Mouse (Mus musculus) Patski (cell line): ENCODE results near the gene Mpl. TPM values are rescaled to one million over a fixed set of nuclear protein-coding genes. Genes with fewer than 3 reads are reported as not detected.

Source experiments
- ATAC-seq: fragments of 100-300 bp; one replicate; pipeline ENCODE4 v1.8.0; 2021
- CTCF ChIA-PET: fragments of 350-600 bp; sonication (Branson Sonifier 250); formaldehyde crosslinking; loops from one replicate; lab custom pipeline; 2022; ENCODE audit warnings: inconsistent platforms; lab: Charles Lee
- POLR2A ChIA-PET: fragments of 350-600 bp; sonication (Branson Sonifier 250); formaldehyde crosslinking; loops from one replicate; lab custom pipeline; 2022; ENCODE audit warnings: antibody characterized with exemption, inconsistent platforms; lab: Charles Lee
- DNase-seq: peaks from one replicate; pipeline ENCODE4 v3.0.0-alpha.2; 2011; ENCODE audit warnings: low read depth, low spot score
- H3K27me3 ChIP-seq: fragments of 371-371 bp; one replicate; pipeline ENCODE4 v1.5.1; 2021
- CTCF ChIP-seq: fragments of 100-300 bp; IDR thresholded peaks from one replicate; pipeline ENCODE4 v1.5.1; 2021
- in situ Hi-C: fragments of 300-500 bp; cut with MboI; formaldehyde crosslinking; loops from 3 replicates; pipeline ENCODE4 v1.11.1; 2018; ENCODE audit warnings: low pct_unique_long_range_greater_than_20kb, mixed read lengths
- polyA plus RNA-seq: library from polyadenylated mRNA; unstranded; gene quantifications from one replicate; pipeline ENCODE4 v1.2.3, GENCODE M21; 2021

Mpl gene
- polyA plus RNA-seq, 1 experiment from 2014 or later, result not detected

DNA sequence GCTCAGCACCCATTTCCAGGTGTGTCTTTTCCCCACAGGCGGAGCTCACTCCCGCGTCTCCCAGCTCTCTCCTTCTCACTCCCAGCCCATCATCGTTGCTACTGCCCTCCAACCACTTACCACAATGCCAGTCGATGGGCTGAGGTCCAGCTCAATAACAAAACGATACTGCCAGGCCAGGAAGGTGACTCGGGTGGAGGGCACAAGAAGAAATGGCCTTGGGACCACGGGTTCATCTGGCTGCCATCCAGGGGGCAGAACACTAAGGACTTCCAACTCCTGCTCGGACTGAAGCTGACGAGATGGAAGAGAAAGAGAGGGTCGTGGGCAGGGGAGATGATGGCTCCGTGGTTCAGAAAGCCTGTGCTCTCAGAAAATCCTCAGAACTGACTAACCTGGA lies 54.6 kb downstream of the Mpl start:
- ATAC-seq, result no peak
- ChIA-PET CTCF (interaction anchor here (1.5 kb wide), 1 partner anchor 19 kb away, joined by 3 read pairs; no protein-coding TSS in a partner anchor), POLR2A (no interaction called here)
- no peaks in the 10 kb centered on the region for H3K27me3 ChIP-seq
- no peak for DNase-seq
- in situ Hi-C loops, result no loop called here
- TF ChIP-seq CTCF, result no peak

DNA sequence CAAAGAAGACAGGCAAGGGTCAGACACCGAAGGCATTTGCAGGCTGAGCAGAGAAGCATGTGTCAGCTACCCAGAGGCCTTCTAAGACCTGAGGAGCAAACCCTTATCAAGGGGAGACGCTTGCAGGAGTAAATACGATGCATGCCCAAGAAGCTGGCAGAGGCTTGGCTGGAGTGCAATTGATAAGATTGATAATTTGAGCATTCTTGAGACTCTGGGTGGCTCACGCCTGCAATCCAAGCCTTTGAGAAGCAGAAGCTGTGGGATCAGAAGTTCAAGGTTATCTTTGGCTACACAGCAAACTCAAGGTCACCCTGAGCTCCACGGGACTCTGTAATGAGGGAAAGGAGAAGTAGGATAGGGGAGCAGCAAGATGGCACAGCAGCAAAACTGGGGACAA lies 55.4 kb downstream of the Mpl start:
- TF ChIP-seq CTCF, result no peak
- H3K27me3 ChIP-seq, result no peaks in the 10 kb centered on the region
- POLR2A ChIA-PET, result no interaction called here
- DNase-seq, result no peak
- CTCF ChIA-PET, result interaction anchor here (1.5 kb wide), 2 partner anchors 12 to 20 kb away, joined by 3 to 4 read pairs; no protein-coding TSS in a partner anchor
- in situ Hi-C loops, result no loop called here
- no peak for ATAC-seq

DNA sequence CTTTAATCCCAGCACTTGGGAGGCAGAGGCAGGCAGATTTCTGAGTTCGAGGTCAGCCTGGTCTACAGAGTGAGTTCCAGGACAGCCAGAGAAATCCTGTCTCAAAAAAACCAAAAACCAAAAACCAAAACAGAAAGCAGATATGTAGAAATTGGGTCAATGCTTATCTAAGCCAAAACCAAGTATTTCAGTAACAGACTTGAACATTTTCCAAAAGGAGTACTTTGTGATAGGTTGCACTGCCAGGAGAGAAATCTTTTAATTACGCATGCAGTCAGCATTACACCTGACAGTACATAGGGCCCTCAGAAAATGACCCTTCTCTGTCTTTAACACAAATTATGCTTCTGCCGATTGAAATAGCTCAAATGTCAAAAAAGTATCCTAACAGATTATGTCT lies 55.9 kb downstream of the Mpl start:
- H3K27me3 ChIP-seq, result no peaks in the 10 kb centered on the region
- ATAC-seq, result no peak
- TF ChIP-seq CTCF, result no peak
- ChIA-PET POLR2A (no interaction called here), CTCF (interaction anchor here (1.5 kb wide), 2 partner anchors 11 to 20 kb away, joined by 3 to 4 read pairs; no protein-coding TSS in a partner anchor)
- in situ Hi-C loops, result no loop called here
- DNase-seq, result no peak

DNA sequence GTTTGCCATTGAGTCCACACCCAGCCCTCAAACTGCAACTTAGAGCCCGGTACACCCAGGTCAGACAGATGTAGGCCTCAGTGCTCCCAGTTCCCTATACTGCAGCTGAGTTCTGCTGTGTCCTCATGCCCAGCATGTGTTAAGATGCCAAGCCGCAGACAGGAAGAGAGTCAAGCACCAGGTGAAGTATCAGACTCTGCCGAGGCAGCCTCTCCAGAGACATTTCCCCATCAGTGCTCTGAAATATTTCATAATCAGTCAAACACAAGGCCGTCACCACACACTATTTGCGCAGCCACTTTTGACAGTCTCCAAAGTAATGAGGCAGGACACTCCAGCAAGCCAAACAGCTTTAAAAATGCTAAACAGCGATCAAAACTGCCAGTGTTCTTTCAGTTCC lies 58.9 kb downstream of the Mpl start:
- ChIA-PET POLR2A (no interaction called here), CTCF (no interaction called here)
- no peak for TF ChIP-seq CTCF
- H3K27me3 ChIP-seq, result no peaks in the 10 kb centered on the region
- in situ Hi-C loops, result no loop called here
- DNase-seq (no peak), ATAC-seq (no peak)

DNA sequence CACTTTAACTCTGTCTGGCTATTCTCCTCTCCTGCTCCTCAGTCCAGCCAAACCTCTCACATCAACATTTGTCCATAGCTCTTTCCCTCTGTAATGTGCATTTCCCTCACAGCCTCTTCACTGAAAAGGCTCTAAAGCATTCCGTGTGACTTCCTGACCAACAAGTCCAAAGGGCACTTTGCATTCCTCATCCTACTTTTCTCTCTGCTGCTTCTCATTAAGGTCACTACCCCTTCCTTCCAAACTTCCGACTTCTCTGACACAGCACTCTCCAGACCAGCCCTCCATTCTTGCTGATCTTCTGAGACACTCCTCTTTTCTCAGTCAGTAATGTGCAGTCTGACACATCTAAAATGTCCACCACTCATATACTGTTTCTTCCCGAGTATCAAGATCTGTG lies 60.9 kb downstream of the Mpl start:
- POLR2A ChIA-PET, result no interaction called here
- DNase-seq (no peak), ATAC-seq (no peak)
- CTCF ChIA-PET, result no interaction called here
- no peaks in the 10 kb centered on the region for H3K27me3 ChIP-seq
- no peak for TF ChIP-seq CTCF
- in situ Hi-C loops, result no loop called here

DNA sequence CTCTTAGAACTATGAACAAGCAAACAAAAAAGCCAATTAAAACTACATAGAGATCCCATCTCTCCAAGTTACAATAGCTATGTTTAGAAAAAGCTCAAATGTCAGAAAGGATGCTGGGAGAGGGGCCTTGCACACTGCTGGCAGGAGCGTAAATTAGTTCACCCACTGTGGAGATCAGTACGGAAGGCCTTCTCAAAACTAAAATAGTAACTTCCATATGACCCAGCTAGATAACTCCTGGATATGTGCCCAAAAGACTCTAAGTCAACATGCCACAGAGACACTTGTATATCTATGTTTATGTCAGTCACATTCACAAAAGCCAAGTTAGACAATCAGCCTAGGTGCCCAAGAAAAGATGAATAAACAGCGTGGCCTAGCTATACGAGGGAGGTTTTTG lies 62.0 kb downstream of the Mpl start:
- ChIA-PET POLR2A (no interaction called here), CTCF (no interaction called here)
- in situ Hi-C loops, result no loop called here
- TF ChIP-seq CTCF, result no peak
- no peak for ATAC-seq
- DNase-seq, result no peak
- no peaks in the 10 kb centered on the region for H3K27me3 ChIP-seq

DNA sequence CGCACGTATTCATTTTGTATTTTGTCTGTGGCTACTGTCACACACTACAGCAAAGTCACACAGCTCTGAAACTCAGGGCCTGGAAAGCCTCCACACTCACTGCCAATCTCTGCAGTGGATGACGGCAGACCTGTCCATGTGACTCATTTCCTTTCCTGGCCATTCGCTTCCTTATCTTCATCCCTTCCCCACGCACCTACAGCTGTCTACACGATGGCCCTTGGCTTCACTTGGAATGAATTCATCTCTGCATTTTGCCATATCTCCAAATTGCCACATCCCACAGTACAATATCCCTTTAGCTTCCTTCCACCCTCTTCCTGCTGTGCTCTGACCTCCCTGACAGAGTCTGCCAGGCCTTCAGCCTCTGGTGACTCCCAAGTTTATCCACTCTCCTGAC lies 62.8 kb downstream of the Mpl start:
- in situ Hi-C loops, result no loop called here
- no peak for ATAC-seq
- POLR2A ChIA-PET, result interaction anchor here (1.3 kb wide), 1 partner anchor 12 kb away, joined by 3 read pairs; no protein-coding TSS in a partner anchor

More for the DNA sequence above, 62.8 kb downstream of the Mpl start:
- H3K27me3 ChIP-seq, result no peaks in the 10 kb centered on the region
- no peak for TF ChIP-seq CTCF
- DNase-seq, result no peak
- CTCF ChIA-PET, result no interaction called here

Other genes starting within 250 kb of the Mpl start
- gene Ptprf, start 166.1 kb downstream of the Mpl start, polyA plus RNA-seq, result 5.9 TPM
- gene Szt2, start 48.2 kb downstream of the Mpl start, polyA plus RNA-seq, result 14.7 TPM
- 44.5 TPM for gene Med8, start 48.2 kb downstream of the Mpl start, polyA plus RNA-seq
- 63.5 TPM for gene Elovl1, start 29.4 kb downstream of the Mpl start, polyA plus RNA-seq
- gene Cdc20, start 20.2 kb downstream of the Mpl start, polyA plus RNA-seq, result 60.1 TPM
- gene Tie1, start 32.5 kb upstream of the Mpl start, polyA plus RNA-seq, result not detected
- not detected for gene 2610528J11Rik, start 69.5 kb upstream of the Mpl start, polyA plus RNA-seq
- gene Tmem125, start 86.5 kb upstream of the Mpl start, polyA plus RNA-seq, result 0.42 TPM
- 0.04 TPM for gene Cfap57, start 163.3 kb upstream of the Mpl start, polyA plus RNA-seq
- 75.4 TPM for gene Ebna1bp2, start 163.3 kb upstream of the Mpl start, polyA plus RNA-seq
- gene Olfr62, start 201.4 kb upstream of the Mpl start, polyA plus RNA-seq, result not detected
- not detected for gene Olfr1342, start 235.2 kb upstream of the Mpl start, polyA plus RNA-seq
- not detected for gene Olfr1341, start 246.0 kb upstream of the Mpl start, polyA plus RNA-seq